Mouse (Mus musculus): ENCODE measurements at regions not wholly inside any gene's neighbourhood (a gene's known extent, or its start where the extent isn't known, plus 50 kb on each side); places are given as distances from the start of the nearest gene placed in this dataset.

DNA sequence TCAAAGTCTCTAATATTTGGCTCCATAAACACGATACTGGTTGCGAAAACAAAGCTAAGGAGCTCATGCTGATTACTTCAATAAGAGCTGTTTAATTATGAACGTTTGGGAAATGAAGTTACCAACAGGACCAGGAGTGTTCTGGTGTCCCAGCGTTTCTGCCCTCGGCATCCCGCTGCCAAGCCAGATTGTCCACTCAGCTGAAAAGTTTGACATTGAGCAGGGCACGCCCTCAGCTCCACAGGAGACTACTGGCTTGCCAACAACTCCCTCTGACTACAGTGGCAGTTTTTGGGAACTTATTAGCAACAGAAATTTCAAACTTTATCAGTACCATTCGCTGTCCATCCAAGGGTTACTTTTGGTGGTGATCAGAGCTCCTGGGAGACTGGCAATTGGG lies 87.9 kb downstream of the Osr1 start:
- no peak for TF ChIP-seq POLR2A (IDR thresholded peaks at IDR 0.05; ENCODE audit: low read depth, low read length)
- no peak for TF ChIP-seq CTCF (IDR thresholded peaks at IDR 0.05; ENCODE audit: borderline replicate concordance, insufficient read depth, low read length)

Measured in embryonic fibroblast, embryonic 13.5 days (primary cell).